Mouse (Mus musculus) CH12.LX (cell line): ENCODE results near the gene Zfhx3.

ENCODE experiments used
- CHD2 ChIP-seq: IDR thresholded peaks from 2 replicates; pipeline ENCODE4 v1.6.1; 2011; ENCODE audit warnings: low read length, improper control_type of control experiment
- CTCF ChIP-seq, 2 experiments: IDR thresholded peaks in 1 of 2; conservative IDR thresholded peaks in 1 of 2; 2 replicates each; pipeline ENCODE4 v1.5.1; 2011 to 2012; ENCODE audit warnings: low read depth in 2 of 2, low read length in 2 of 2, improper control_type of control experiment in 1 of 2, inconsistent platforms in 1 of 2, mild to moderate bottlenecking in 1 of 2, moderate library complexity in 1 of 2
- ETS1 ChIP-seq: conservative IDR thresholded peaks from 2 replicates; pipeline ENCODE4 v1.6.1; 2012; ENCODE audit warnings: low read depth, mild to moderate bottlenecking, inconsistent platforms, low read length, improper control_type of control experiment, moderate library complexity
- POLR2A ChIP-seq: IDR thresholded peaks from 2 replicates; pipeline ENCODE4 v1.6.1; 2011; ENCODE audit warnings: low read depth, mild to moderate bottlenecking, improper control_type of control experiment, low read length
- POLR2AphosphoS2 ChIP-seq: IDR thresholded peaks from 2 replicates; pipeline ENCODE4 v1.6.1; 2011; ENCODE audit warnings: low read depth, low read length, improper control_type of control experiment
- RAD21 ChIP-seq: IDR thresholded peaks from 2 replicates; pipeline ENCODE4 v1.6.1; 2011; ENCODE audit warnings: low read depth, mild to moderate bottlenecking, low read length, improper control_type of control experiment, moderate library complexity
- RCOR1 ChIP-seq: conservative IDR thresholded peaks from 2 replicates; pipeline ENCODE4 v1.6.1; 2012; ENCODE audit warnings: low read depth, mild to moderate bottlenecking, inconsistent platforms, low read length, improper control_type of control experiment
- TBP ChIP-seq: conservative IDR thresholded peaks from 2 replicates; pipeline ENCODE4 v1.6.1; 2011; ENCODE audit warnings: low read depth, low read length, improper control_type of control experiment
- USF1 ChIP-seq: IDR thresholded peaks from 2 replicates; pipeline ENCODE4 v1.6.1; 2014; ENCODE audit warnings: low read depth, mild to moderate bottlenecking, inconsistent platforms, low read length, improper control_type of control experiment
- ZKSCAN1 ChIP-seq: IDR thresholded peaks from 2 replicates; pipeline ENCODE4 v1.6.1; 2012; ENCODE audit warnings: low read depth, inconsistent platforms, low read length, improper control_type of control experiment, borderline replicate concordance

DNA sequence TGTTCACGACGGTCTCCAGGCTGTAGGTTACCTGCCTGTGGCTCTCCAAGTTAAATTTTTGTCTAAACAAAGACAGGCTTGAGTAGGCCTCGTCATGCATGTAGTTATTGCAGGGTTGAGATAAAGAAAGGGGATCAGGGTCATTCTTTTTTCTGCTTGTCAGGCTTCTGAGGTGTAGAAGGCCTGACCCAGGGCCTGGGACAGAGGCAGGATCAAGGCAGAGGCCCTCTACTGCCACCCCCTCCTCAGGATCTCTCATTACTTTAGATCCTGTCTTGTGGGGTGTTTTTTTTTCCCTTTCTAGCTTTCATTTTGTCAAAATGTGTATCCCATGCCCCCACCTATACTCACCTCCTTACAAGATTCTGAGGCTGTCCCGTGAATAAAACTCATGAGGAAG, 770.2 kb downstream of the Zfhx3 start:
- TF ChIP-seq TBP (no peak), RCOR1 (no peak), POLR2A (no peak), RAD21 (no peak), CTCF (conservative IDR thresholded peaks at IDR 0.05 in 1 of 2, IDR thresholded peaks at IDR 0.05 in 1 of 2; ENCODE audit: low read depth in 2 of 2, low read length in 2 of 2) (no peak), ETS1 (no peak), ZKSCAN1 (no peak), POLR2AphosphoS2 (no peak), USF1 (no peak), CHD2 (no peak)
